Mouse (Mus musculus) stomach, postnatal 0 days (tissue): ENCODE measurements around the gene Tpp1. TPM values are rescaled to one million over a fixed set of nuclear protein-coding genes. Genes with fewer than 3 reads are reported as not detected.
A peak's percentile ranks its signal among the peaks of the same experiment; 100 is the strongest.

ENCODE experiments used
- ATAC-seq: fragments of 200-750 bp; cut with Nextera tagmentation; 2 replicates; pipeline ENCODE4 v1.8.0; 2017; ENCODE audit not compliant: low FRiP score, low TSS enrichment
- DNase-seq: peaks from one replicate; pipeline ENCODE4 v3.0.0-alpha.2; 2016; ENCODE audit warnings: low spot score
- H3K27ac ChIP-seq: fragments of 300-500 bp; sonication (generic); replicated peaks from 2 replicates; pipeline ENCODE4 v1.5.1; 2014; ENCODE audit warnings: mild to moderate bottlenecking, control low read depth
- H3K27me3 ChIP-seq: fragments of 300-500 bp; sonication (generic); 2 replicates; pipeline ENCODE4 v1.6.1; 2014; ENCODE audit warnings: low read length; ENCODE audit not compliant: control insufficient read depth, insufficient read depth
- H3K36me3 ChIP-seq: fragments of 300-500 bp; sonication (generic); 2 replicates; pipeline ENCODE4 v1.6.1; 2014; ENCODE audit warnings: low read length, mixed read lengths; ENCODE audit not compliant: control insufficient read depth, insufficient read depth
- H3K4me1 ChIP-seq: fragments of 300-500 bp; sonication (generic); replicated peaks from 2 replicates; pipeline ENCODE4 v1.6.1; 2014; ENCODE audit warnings: antibody characterized with exemption; ENCODE audit not compliant: control insufficient read depth, insufficient read depth
- H3K4me2 ChIP-seq: fragments of 300-500 bp; sonication (generic); replicated peaks from 2 replicates; pipeline ENCODE4 v1.6.1; 2014; ENCODE audit warnings: low read depth, mild to moderate bottlenecking, control low read depth, moderate library complexity
- H3K4me3 ChIP-seq: fragments of 300-500 bp; sonication (generic); 2 replicates; pipeline ENCODE4 v1.5.1; 2014; ENCODE audit warnings: low read depth, low read length, control low read depth
- H3K9ac ChIP-seq: fragments of 300-500 bp; sonication (generic); 2 replicates; pipeline ENCODE4 v1.6.1; 2014; ENCODE audit warnings: mild to moderate bottlenecking, low read length, control low read depth, mixed read lengths
- H3K9me3 ChIP-seq: fragments of 300-500 bp; sonication (generic); 2 replicates; pipeline ENCODE4 v1.6.1; 2016; ENCODE audit warnings: low read length; ENCODE audit not compliant: control insufficient read depth
- CTCF ChIP-seq: IDR thresholded peaks from 2 replicates; pipeline ENCODE4 v1.5.1; 2016; ENCODE audit warnings: antibody characterized with exemption, low read depth, mild to moderate bottlenecking, moderate library complexity
- EP300 ChIP-seq: optimal IDR thresholded peaks from 2 replicates; pipeline ENCODE3; 2016; ENCODE audit warnings: antibody characterized with exemption
- WGBS: fragments of 180-500 bp; shearing (Covaris S2); extraction: QIAGEN DNeasy Blood & Tissue Kit; methylation state at CpG from one replicate; pipeline ENCODE4 v1.1.7; 2014; 5-methylcytosine and 5-hydroxymethylcytosine counted together
- polyA plus RNA-seq: library from polyadenylated mRNA; unstranded; fragments of >200 nt; fragmentation: Nextera tagmentation; extraction: Ambion mirVana; gene quantifications from 2 replicates; pipeline ENCODE4 v1.2.1, GENCODE M21; 2015

Gene Tpp1
- polyA plus RNA-seq, 1 experiment from 2014 or later = 46.1 TPM

- no peaks in the 10 kb centered on the region for H3K27me3 ChIP-seq
- no peak for DNase-seq
- no peaks in the 10 kb centered on the region for H3K4me1 ChIP-seq
- H3K9ac ChIP-seq = no peak overlapping the region
- no peak overlapping the region for H3K4me2 ChIP-seq
- ATAC-seq = no peak
- H3K27ac ChIP-seq = no peak overlapping the region
- WGBS = 64% methylated on average over 3 of the region's 3 CpGs
- peaks cover 10% of the 10 kb centered on the region; the same call in 1 of the 2 replicates for H3K36me3 ChIP-seq
- H3K4me3 ChIP-seq = no peak overlapping the region
- H3K9me3 ChIP-seq = no peaks in the 10 kb centered on the region
- no peak for TF ChIP-seq CTCF
- no peak for TF ChIP-seq EP300
Measured at GRCm38 (mm10) chr7:105769959-105770358, 17.9 kb upstream of the Tpp1 start.

- H3K4me2 ChIP-seq = no peak overlapping the region
- no peaks in the 10 kb centered on the region for H3K9me3 ChIP-seq
- no peak overlapping the region for H3K27ac ChIP-seq
- TF ChIP-seq EP300 (no peak), CTCF (no peak)
- 29% methylated on average over 6 of the region's 6 CpGs for WGBS
- no peaks in the 10 kb centered on the region for H3K4me1 ChIP-seq
- DNase-seq (no peak), ATAC-seq (no peak)
- peaks cover 13% of the 10 kb centered on the region; the same call in 1 of the 2 replicates for H3K36me3 ChIP-seq
- H3K9ac ChIP-seq = no peak overlapping the region
- H3K27me3 ChIP-seq = no peaks in the 10 kb centered on the region
- H3K4me3 ChIP-seq = no peak overlapping the region
Measured at GRCm38 (mm10) chr7:105767729-105768165, 15.7 kb upstream of the Tpp1 start.

GRCm38 (mm10) chr7:105764331-105764730 lies 12.3 kb upstream of the Tpp1 start:
- Histone ChIP-seq H3K9me3 (no peaks in the 10 kb centered on the region), H3K27me3 (no peaks in the 10 kb centered on the region), H3K27ac (no peak overlapping the region), H3K4me2 (no peak overlapping the region), H3K9ac (no peak overlapping the region), H3K36me3 (peaks cover 6% of the 10 kb centered on the region; the same call in 1 of the 2 replicates), H3K4me1 (no peaks in the 10 kb centered on the region), H3K4me3 (no peak overlapping the region)
- DNase-seq (no peak), ATAC-seq (no peak)
- TF ChIP-seq CTCF (no peak), EP300 (no peak)
- WGBS = 92% methylated on average over 11 of the region's 11 CpGs

- H3K9ac ChIP-seq = no peak overlapping the region
- H3K4me3 ChIP-seq = peak overlapping the region; percentile 21
- 42% methylated on average over 53 of the region's 55 CpGs for WGBS
- H3K4me1 ChIP-seq = no peaks in the 10 kb centered on the region
- ATAC-seq (0 out of 2 replicates have a peak, but pooled peaks have one; percentile 7), DNase-seq (no peak)
- no peaks in the 10 kb centered on the region for H3K27me3 ChIP-seq
- TF ChIP-seq EP300 (no peak), CTCF (no peak)
- no peaks in the 10 kb centered on the region for H3K9me3 ChIP-seq
- peak overlapping the region; percentile 45 for H3K4me2 ChIP-seq
- no peak overlapping the region for H3K27ac ChIP-seq
- H3K36me3 ChIP-seq = peaks cover 11% of the 10 kb centered on the region
Measured at GRCm38 (mm10) chr7:105762517-105763270, 10.7 kb upstream of the Tpp1 start.

GRCm38 (mm10) chr7:105761813-105762484 lies 9.9 kb upstream of the Tpp1 start:
- Histone ChIP-seq H3K9me3 (no peaks in the 10 kb centered on the region), H3K4me1 (no peaks in the 10 kb centered on the region), H3K27ac (no peak overlapping the region), H3K36me3 (peaks cover 12% of the 10 kb centered on the region), H3K9ac (no peak overlapping the region), H3K4me2 (peak overlapping the region; percentile 45), H3K27me3 (no peaks in the 10 kb centered on the region), H3K4me3 (peak overlapping the region; percentile 21)
- 45% methylated on average over 51 of the region's 51 CpGs for WGBS
- DNase-seq (no peak), ATAC-seq (no peak)
- TF ChIP-seq CTCF (no peak), EP300 (no peak)

GRCm38 (mm10) chr7:105753281-105753680 lies 1.2 kb upstream of the Tpp1 start:
- no peak overlapping the region for H3K9ac ChIP-seq
- no peaks in the 10 kb centered on the region for H3K27me3 ChIP-seq
- H3K27ac ChIP-seq = no peak overlapping the region
- ATAC-seq = no peak
- H3K9me3 ChIP-seq = no peaks in the 10 kb centered on the region
- H3K4me1 ChIP-seq = peaks cover 4% of the 10 kb centered on the region
- no peak overlapping the region for H3K4me3 ChIP-seq
- H3K4me2 ChIP-seq = no peak overlapping the region
- WGBS = 90% methylated on average over 10 of the region's 10 CpGs
- DNase-seq = no peak
- no peak for TF ChIP-seq CTCF
- no peak for TF ChIP-seq EP300
- H3K36me3 ChIP-seq = peaks cover 8% of the 10 kb centered on the region
